Mouse (Mus musculus): Measurements from ENCODE around the gene Psd4. TPM values are rescaled to one million over a fixed set of nuclear protein-coding genes. Genes with fewer than 3 reads are reported as not detected.

The Psd4 gene
- 0.08 TPM for polyA plus RNA-seq (2021)

DNA sequence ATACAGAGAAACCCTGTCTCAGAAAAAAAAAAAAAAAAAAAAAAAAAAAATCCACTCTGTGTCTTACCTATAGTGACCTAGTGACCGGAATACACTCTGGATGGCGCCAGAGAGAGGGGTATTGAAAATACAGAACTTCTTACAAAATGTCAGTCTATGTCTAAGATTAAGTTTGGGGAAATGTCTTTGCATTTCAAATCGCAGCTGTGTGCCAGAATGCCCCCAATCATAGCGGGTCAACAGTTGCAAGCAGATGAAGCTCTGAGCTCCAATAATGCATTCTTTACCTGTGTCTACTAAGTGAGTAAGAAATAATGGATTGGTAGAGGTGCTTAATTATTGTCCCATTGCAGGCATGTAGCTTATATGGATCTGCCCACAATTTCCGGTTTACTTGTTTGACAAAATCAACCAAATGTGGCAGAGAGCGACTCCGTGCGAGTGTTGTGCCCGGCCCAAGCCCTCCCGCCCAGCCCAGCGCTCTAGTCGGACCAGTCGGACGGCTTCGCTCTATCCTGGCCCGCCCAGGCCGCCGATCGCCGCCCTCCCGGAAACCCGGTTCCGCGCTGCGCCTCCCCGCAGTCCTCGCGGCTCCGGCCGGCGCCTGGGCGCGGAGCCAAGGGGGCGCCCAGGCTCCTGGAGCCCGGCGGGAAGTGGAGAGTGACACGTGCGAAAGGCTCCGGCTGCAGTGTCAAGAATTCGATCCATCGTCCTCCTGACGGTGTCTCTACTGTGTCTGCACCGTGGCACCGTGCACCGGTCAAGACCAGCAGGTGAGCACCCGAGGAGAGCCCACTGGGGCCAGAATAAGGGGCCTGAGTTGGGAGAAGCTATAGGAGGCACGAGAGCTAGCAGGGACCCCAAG is at the start of gene Psd4:
TSS of gene Psd4 (plus strand) at position 551 of the 865 bp plus-strand sequence.
- no peak for ATAC-seq
- no peak for DNase-seq (ENCODE audit: low read depth, low spot score)
- in situ Hi-C loops (cut with MboI; ENCODE audit: low pct_unique_long_range_greater_than_20kb): loop anchor here (5.0 kb wide), 1 partner anchor 35 kb away; no protein-coding TSS in a partner anchor
- ChIA-PET CTCF (interaction anchor here (0.8 to 2.0 kb wide), 3 partner anchors 25 to 70 kb away, joined by 3 to 11 read pairs (median 3); no protein-coding TSS in a partner anchor), POLR2A (no interaction called here)
- peaks cover 2% of the 10 kb centered on the region for H3K27me3 ChIP-seq
- TF ChIP-seq CTCF (IDR thresholded peaks at IDR 0.05): peak; percentile 16

DNA sequence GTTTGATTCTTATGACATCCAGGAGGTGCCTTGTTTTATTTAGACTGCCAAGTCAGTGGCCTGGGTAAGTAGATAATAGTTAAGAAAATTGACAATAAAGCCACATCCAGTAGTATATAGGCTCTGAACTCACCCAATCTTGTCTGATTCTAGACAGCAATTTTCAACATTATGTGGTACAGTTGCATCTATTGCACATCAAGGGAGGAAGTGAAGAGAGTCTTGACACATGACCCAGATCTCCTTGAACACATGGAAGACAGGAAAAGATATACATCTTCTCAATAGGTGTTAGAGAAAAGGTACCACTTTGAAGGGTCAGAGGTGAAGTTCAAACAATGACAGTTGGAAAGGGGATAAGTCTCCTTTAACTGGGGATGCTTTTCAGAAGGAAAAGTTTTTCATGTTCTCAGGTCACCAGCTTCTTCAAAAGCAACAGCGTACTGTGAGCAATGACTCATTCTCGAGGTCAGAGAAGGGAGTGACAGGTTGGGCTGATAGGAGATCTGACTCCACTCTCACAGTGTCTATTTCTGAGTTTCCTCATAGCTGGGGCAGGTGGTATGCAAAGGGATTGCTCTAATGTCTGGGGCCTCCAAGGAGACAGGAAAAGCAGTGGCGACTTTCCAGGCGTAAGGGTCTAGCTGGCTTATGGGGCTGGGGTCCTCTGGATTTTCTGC is 49.3 kb upstream of the Psd4 start:
- no peak for ATAC-seq
- H3K27me3 ChIP-seq: no peaks in the 10 kb centered on the region
- TF ChIP-seq CTCF (IDR thresholded peaks at IDR 0.05): no peak
- ChIA-PET POLR2A (interaction anchor here (0.6 kb wide), 1 partner anchor 18 kb away, joined by 3 read pairs; no protein-coding TSS in a partner anchor), CTCF (interaction anchor here (1.1 to 1.6 kb wide), 2 partner anchors 9 to 14 kb away, joined by 3 to 4 read pairs; no protein-coding TSS in a partner anchor)
- in situ Hi-C loops (cut with MboI; ENCODE audit: low pct_unique_long_range_greater_than_20kb): loop anchor here (10.0 kb wide), 1 partner anchor 157 kb away; the partner anchor contains the start of gene Pax8
- DNase-seq (ENCODE audit: low read depth, low spot score): no peak

DNA sequence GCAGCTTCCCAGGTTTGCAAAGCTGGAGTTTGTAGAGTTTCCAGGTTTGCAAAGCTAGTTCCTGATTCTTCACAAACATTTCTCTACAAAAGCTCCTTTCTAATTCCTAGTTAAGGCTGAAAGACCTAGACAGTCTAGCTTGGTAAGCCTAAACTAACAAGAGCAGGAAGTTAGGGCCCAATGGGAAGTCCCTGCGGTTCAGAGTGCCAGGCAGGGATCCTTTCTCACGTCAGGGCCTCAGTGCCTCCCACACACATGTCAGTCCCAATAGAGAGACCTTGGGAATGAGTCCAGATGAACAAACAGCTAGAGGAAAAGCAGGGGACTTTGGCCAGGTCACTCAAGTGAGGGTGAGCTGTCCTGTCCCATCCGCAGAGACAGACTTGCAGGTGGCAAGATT is 32.0 kb upstream of the Psd4 start:
- TF ChIP-seq CTCF (IDR thresholded peaks at IDR 0.05): no peak
- in situ Hi-C loops (cut with MboI; ENCODE audit: low pct_unique_long_range_greater_than_20kb): no loop called here
- no peak for DNase-seq (ENCODE audit: low read depth, low spot score)
- POLR2A ChIA-PET: no interaction called here
- CTCF ChIA-PET: interaction anchor here (0.9 to 1.8 kb wide), 4 partner anchors 9 to 23 kb away, joined by 3 to 5 read pairs (median 3); no protein-coding TSS in a partner anchor
- no peaks in the 10 kb centered on the region for H3K27me3 ChIP-seq
- ATAC-seq: no peak

DNA sequence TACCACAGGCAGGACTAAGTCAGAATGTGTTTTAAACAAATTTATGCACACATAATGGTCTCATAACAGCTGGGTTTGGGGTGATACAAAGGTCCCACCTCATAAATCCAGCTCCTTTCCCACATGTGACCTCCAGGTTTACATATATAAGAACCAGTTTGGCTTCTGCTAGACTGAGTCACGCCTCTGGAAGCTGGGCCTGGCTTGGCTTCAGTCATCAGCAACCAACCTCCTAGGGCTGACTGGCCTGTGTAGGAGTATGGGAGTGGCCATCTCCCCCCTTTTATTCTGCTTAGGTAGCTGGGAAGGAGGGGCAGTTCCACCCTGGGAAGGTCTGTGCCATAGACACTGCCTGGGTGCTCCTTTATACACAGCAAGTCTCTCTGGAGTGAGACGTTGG is 30.8 kb upstream of the Psd4 start, which contains the start of gene Il1rn:
TSS of gene Il1rn (plus strand) at position 309 of the 400 bp plus-strand sequence.
- in situ Hi-C loops (cut with MboI; ENCODE audit: low pct_unique_long_range_greater_than_20kb): no loop called here
- ATAC-seq (no peak), DNase-seq (ENCODE audit: low read depth, low spot score) (no peak)
- no peaks in the 10 kb centered on the region for H3K27me3 ChIP-seq
- POLR2A ChIA-PET: interaction anchor here (1.2 kb wide), 1 partner anchor 19 kb away, joined by 3 read pairs; no protein-coding TSS in a partner anchor
- TF ChIP-seq CTCF (IDR thresholded peaks at IDR 0.05): no peak
- CTCF ChIA-PET: interaction anchor here (1.2 to 1.6 kb wide), 3 partner anchors 15 to 40 kb away, joined by 3 to 4 read pairs (median 3); no protein-coding TSS in a partner anchor

DNA sequence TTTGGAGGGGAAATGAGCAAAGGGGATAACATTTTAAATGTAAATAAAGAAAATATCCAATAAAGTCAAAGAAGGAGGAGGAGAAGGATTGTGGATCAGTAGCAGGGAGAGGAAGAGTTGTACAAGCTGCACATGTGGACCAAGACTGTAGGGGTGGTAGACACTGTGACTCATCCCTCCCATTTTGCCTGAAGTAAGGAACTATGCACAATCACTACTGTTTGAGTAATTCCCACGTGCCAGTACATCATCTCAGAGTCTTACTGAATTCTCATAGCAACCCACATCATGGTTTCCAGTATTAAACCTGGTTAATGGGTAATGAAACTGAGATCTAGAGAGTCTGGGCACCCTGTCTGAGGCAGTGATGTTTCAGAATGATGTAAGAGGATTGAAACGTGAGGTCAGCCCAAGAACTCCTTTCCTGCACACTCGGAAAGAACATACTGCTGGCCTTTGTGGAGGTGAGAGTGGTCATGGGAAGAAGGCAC is 25.9 kb upstream of the Psd4 start:
- DNase-seq (ENCODE audit: low read depth, low spot score) (peak; percentile 94), ATAC-seq (peak; percentile 99)
- CTCF ChIA-PET: interaction anchor here (1.4 kb wide), 1 partner anchor 227 kb away, joined by 4 read pairs; no protein-coding TSS in a partner anchor
- POLR2A ChIA-PET: no interaction called here
- no peak for TF ChIP-seq CTCF (IDR thresholded peaks at IDR 0.05)
- in situ Hi-C loops (cut with MboI; ENCODE audit: low pct_unique_long_range_greater_than_20kb): no loop called here
- no peaks in the 10 kb centered on the region for H3K27me3 ChIP-seq

DNA sequence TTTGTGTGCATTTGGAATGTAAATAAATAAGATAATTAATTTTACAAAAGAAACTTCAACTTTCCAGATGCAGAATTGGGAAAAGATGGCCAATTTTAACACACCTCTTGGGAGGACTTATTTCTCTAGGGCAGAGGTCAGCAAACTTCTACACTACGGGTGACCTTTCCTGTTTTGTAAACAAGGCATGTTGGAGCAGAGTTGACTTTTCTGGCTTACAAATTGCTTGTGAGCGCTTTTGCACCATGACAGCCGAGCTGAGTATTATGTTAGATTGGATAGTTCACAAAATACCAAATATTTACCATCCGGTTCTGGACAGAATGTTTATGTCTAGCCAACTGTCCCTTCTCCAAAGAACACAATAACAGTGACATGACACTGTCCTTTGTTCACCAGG is 22.8 kb upstream of the Psd4 start:
- in situ Hi-C loops (cut with MboI; ENCODE audit: low pct_unique_long_range_greater_than_20kb): no loop called here
- H3K27me3 ChIP-seq: no peaks in the 10 kb centered on the region
- DNase-seq (ENCODE audit: low read depth, low spot score) (no peak), ATAC-seq (no peak)
- no peak for TF ChIP-seq CTCF (IDR thresholded peaks at IDR 0.05)
- ChIA-PET POLR2A (no interaction called here), CTCF (no interaction called here)

DNA sequence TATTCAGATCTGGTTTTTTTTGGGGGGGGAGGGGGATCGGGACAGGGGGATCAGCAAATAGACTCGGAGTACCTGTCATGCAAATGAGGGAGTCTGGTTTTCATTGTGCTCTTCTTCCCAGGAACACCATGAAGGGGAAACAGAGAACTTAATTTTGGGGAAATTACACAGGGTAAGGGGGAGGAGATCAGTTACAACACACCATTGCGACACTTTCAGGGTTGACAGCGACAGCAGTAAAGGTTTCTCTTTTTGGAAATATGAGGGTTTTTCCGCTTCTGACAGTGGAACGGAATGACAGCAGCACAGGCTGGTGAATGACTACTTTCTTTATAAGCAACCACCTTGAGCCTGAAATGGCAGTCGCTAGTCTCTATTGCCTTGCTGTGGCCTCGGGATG is 22.3 kb upstream of the Psd4 start:
- ATAC-seq (no peak), DNase-seq (ENCODE audit: low read depth, low spot score) (no peak)
- in situ Hi-C loops (cut with MboI; ENCODE audit: low pct_unique_long_range_greater_than_20kb): no loop called here
- no peak for TF ChIP-seq CTCF (IDR thresholded peaks at IDR 0.05)
- no peaks in the 10 kb centered on the region for H3K27me3 ChIP-seq
- POLR2A ChIA-PET: no interaction called here
- CTCF ChIA-PET: no interaction called here

DNA sequence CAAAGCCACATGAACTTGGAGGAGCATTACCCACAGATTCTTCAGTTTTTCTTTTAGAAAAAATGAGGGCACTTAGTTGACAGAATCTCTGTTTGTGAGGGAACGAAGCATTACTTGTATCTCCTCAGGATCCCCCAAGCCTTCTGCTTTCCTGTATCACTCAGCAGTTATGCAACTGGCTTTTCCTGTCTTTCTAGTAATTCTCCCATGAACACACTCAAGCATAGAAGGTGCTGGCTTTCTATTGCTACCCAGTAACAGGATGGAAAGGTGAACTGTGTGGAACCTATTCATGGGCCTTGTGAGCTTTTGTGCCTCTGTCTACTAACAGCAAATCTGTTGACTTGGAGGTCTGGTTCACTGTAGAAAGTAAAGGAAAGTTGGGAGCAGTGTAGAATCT is 19.5 kb upstream of the Psd4 start:
- ChIA-PET CTCF (interaction anchor here (1.3 kb wide), 1 partner anchor 28 kb away, joined by 3 read pairs; no protein-coding TSS in a partner anchor), POLR2A (no interaction called here)
- H3K27me3 ChIP-seq: no peaks in the 10 kb centered on the region
- ATAC-seq (no peak), DNase-seq (ENCODE audit: low read depth, low spot score) (no peak)
- in situ Hi-C loops (cut with MboI; ENCODE audit: low pct_unique_long_range_greater_than_20kb): no loop called here
- TF ChIP-seq CTCF (IDR thresholded peaks at IDR 0.05): no peak

DNA sequence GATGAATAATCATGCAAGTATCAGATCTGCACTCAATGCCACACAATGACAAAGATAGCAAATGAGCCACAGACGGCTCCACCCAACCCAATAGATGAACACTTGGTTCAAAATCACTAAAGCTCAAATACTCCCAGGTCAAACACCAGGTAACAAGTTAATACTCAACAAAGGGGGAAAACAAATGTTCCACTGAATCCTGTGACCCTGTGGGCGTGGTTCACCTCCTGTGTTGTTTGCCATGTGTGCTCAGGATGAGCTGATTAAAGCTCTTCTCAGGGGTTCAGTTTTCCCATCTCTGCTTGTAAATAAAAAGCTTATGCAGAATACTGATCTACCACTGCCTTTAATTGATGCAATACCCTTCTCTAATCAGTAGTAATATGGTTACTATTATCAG is 16.2 kb upstream of the Psd4 start:
- ChIA-PET CTCF (interaction anchor here (1.1 to 1.4 kb wide), 2 partner anchors 12 to 57 kb away, joined by 3 to 4 read pairs; no protein-coding TSS in a partner anchor), POLR2A (no interaction called here)
- ATAC-seq (no peak), DNase-seq (ENCODE audit: low read depth, low spot score) (no peak)
- in situ Hi-C loops (cut with MboI; ENCODE audit: low pct_unique_long_range_greater_than_20kb): loop anchor here (10.0 kb wide), 1 partner anchor 46 kb away; no protein-coding TSS in a partner anchor
- no peaks in the 10 kb centered on the region for H3K27me3 ChIP-seq
- TF ChIP-seq CTCF (IDR thresholded peaks at IDR 0.05): no peak

DNA sequence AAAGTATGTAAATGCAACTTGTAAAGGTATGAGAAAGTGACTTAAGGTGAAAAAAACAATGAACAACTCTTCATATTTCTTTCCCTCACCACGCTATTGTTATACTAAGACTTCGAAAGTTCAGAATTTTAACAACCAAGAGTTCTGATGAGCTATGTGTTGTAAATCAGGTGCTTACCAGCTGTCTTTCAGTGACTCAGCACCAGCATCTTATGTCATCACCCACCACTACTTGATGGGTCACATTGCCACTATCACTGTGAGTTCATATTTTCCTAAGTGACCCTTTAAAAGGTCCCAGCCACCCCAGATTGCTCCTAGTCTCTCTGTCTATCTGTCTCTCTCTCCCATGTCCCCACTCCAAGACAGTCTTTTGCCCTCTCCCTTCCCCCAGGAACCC is 14.3 kb upstream of the Psd4 start:
- no peaks in the 10 kb centered on the region for H3K27me3 ChIP-seq
- ATAC-seq: no peak

More for the DNA sequence above, 14.3 kb upstream of the Psd4 start:
- TF ChIP-seq CTCF (IDR thresholded peaks at IDR 0.05): no peak
- ChIA-PET CTCF (interaction anchor here (0.7 to 1.9 kb wide), 4 partner anchors 38 to 216 kb away, joined by 3 to 8 read pairs (median 3); no protein-coding TSS in a partner anchor), POLR2A (no interaction called here)
- no peak for DNase-seq (ENCODE audit: low read depth, low spot score)
- in situ Hi-C loops (cut with MboI; ENCODE audit: low pct_unique_long_range_greater_than_20kb): loop anchor here (10.0 kb wide), 1 partner anchor 48 kb away; no protein-coding TSS in a partner anchor
